Mouse (Mus musculus): ENCODE measurements around the gene Mansc1. TPM values are rescaled to one million over a fixed set of nuclear protein-coding genes. Genes with fewer than 3 reads are reported as not detected.

Mansc1 gene
- total RNA-seq, 2 experiments from 2014 or later: 0.20 to 0.28 TPM

DNA sequence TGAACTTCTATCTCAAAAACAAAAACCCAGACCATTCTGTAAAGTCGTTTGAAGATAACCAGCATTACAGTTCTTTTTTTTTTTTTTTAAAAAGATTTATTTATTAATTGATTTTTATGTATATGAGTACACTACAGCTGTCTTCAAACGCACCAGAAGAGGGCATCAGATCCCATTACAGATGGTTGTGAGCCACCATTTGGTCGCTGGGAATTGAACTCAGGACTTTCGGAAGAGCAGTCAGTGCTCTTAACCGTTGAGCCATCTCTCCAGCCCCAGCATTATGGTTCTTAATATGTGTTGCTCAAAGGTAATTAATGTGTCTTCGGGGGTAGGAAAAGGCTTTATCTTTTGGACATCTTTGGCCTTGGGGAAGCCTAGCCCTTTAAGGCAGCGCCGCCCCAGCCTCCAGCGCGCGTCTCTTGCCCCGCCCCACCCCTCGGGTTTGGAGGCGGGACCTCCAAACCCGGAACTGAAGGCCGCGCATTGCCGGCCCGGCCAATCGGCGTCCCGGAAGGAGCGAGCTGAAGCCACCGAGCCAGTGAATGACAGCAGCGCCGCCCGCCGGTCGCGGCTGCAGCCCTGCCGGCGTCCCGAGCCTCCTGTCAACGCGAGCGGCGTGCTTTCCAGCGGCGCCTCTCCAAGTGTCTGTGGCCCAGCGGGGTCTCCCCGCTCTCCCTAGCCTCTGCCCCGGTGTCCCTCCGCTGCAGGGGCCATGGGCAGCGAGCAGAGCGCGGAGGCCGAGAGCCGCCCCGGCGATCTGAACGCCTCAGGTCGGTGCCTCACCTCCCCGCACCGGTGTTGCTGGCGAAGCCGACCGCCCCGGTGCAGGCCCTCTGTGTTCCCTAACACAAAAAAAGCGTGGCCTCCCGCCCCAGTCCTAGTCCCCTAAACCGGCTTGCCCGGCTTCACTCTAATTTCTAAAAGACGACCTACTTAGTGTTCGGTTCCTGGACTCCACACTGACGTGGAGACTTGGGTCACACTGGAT lies 8.5 kb upstream of the Mansc1 start:
- ATAC-seq (replicated peaks; ENCODE audit: low FRiP score, low TSS enrichment, poor library complexity, severe bottlenecking): peak; percentile 96

- ATAC-seq (replicated peaks; ENCODE audit: low FRiP score, low TSS enrichment, poor library complexity, severe bottlenecking): no peak
Observed at GRCm38 (mm10) chr6:134639900-134640299, 7.6 kb upstream of the Mansc1 start.

DNA sequence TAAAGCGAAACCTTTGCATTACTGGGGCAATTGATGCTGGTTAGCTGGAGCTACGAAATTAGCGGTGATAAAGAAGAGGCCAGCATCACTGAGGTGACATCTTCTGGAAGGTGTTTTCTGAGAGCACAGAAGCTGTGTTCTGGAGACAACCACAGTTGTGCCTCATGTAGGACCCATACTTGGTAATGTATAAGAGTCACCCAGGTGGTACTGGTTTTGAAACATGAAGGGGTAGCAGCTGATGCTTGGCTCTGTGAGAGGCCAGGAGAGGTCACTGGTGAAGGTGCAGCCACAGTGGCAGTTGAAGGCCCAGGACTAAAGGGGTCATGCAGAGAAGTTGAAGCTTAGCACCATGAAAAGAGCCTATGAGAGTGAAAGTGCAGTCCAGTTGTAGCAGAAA lies 6.9 kb upstream of the Mansc1 start, which contains the start of gene Borcs5:
Gene Borcs5, plus strand, starts transcription at position 301 of the 400 bp plus-strand sequence.
- no peak for ATAC-seq (replicated peaks; ENCODE audit: low FRiP score, low TSS enrichment, poor library complexity, severe bottlenecking)

GRCm38 (mm10) chr6:134636476-134636875 lies 4.2 kb upstream of the Mansc1 start:
- ATAC-seq (replicated peaks; ENCODE audit: low FRiP score, low TSS enrichment, poor library complexity, severe bottlenecking): no peak

DNA sequence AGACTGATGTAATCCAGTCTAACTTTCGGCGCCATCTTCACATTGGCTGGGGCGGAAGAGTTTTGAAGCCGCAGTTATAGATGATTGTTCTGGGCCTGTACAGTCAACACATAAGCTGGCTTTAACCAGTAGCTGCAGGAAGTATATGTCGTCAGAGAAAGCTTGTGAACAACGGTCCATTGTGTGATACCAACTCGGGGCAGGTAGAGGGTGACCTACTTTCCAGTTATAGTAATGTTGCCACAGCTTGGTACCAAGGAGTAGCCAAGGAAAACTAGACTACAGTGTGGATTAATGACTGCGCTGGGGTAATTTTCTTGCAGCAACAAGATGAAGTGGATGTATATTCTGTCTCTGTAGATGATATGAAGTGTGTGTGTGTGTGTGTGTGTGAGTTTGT lies 1.3 kb upstream of the Mansc1 start:
- ATAC-seq (replicated peaks; ENCODE audit: low FRiP score, low TSS enrichment, poor library complexity, severe bottlenecking): no peak

DNA sequence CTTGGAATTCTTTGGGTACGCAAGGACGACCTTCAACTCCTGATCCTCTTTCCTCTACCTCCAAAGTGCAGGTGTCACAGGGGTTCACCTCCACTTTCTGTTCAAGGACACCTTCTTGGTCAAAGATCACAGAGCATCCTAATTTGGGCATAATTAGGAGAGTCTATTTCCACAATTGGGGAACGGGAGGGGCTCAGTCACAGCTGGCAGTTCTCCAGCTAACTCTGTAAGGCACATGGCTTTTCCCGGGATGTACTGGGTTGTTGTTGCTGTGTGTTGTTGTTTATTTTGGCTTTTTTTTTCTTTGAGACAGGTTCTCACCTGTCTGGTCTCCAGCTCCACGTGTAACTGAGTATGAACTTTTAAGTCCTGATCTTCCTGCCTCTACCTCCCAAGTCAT lies 468 bp upstream of the Mansc1 start:
- ATAC-seq (replicated peaks; ENCODE audit: low FRiP score, low TSS enrichment, poor library complexity, severe bottlenecking): no peak

GRCm38 (mm10) chr6:134630447-134630846 lies 1.8 kb downstream of the Mansc1 start:
- 0 out of 2 replicates have a peak, but pooled peaks have one; percentile 12 for ATAC-seq (replicated peaks; ENCODE audit: low FRiP score, low TSS enrichment, poor library complexity, severe bottlenecking)

GRCm38 (mm10) chr6:134626564-134626963 lies 5.7 kb downstream of the Mansc1 start:
- ATAC-seq (replicated peaks; ENCODE audit: low FRiP score, low TSS enrichment, poor library complexity, severe bottlenecking): no peak

GRCm38 (mm10) chr6:134625431-134625830 lies 6.9 kb downstream of the Mansc1 start:
- ATAC-seq (replicated peaks; ENCODE audit: low FRiP score, low TSS enrichment, poor library complexity, severe bottlenecking): no peak

DNA sequence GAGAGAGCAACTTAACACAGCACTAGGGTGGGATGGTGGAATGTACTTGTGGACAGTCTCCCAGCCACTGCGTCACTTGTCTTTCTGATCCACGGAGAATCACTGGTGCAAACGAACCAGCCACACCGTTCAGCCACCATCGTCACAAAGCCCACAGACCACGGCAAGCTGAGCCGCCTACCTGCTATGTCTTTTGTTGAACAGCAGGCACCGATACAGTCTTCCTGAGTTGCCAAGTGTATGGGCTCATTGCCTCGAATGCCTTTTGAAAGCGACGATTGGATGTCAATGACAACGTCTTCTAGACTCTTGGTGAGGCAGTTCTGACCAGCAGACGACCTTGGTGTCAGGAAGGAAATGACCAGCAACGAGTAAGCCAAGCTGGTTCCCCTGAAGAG lies 10.7 kb downstream of the Mansc1 start:
- no peak for ATAC-seq (replicated peaks; ENCODE audit: low FRiP score, low TSS enrichment, poor library complexity, severe bottlenecking)

- peak; percentile 79 for ATAC-seq (replicated peaks; ENCODE audit: low FRiP score, low TSS enrichment, poor library complexity, severe bottlenecking)
Observed at GRCm38 (mm10) chr6:134620846-134621551, 11.3 kb downstream of the Mansc1 start.

GRCm38 (mm10) chr6:134620129-134620528 lies 12.2 kb downstream of the Mansc1 start:
- no peak for ATAC-seq (replicated peaks; ENCODE audit: low FRiP score, low TSS enrichment, poor library complexity, severe bottlenecking)

GRCm38 (mm10) chr6:134617589-134617988 lies 14.7 kb downstream of the Mansc1 start:
- ATAC-seq (replicated peaks; ENCODE audit: low FRiP score, low TSS enrichment, poor library complexity, severe bottlenecking): no peak

DNA sequence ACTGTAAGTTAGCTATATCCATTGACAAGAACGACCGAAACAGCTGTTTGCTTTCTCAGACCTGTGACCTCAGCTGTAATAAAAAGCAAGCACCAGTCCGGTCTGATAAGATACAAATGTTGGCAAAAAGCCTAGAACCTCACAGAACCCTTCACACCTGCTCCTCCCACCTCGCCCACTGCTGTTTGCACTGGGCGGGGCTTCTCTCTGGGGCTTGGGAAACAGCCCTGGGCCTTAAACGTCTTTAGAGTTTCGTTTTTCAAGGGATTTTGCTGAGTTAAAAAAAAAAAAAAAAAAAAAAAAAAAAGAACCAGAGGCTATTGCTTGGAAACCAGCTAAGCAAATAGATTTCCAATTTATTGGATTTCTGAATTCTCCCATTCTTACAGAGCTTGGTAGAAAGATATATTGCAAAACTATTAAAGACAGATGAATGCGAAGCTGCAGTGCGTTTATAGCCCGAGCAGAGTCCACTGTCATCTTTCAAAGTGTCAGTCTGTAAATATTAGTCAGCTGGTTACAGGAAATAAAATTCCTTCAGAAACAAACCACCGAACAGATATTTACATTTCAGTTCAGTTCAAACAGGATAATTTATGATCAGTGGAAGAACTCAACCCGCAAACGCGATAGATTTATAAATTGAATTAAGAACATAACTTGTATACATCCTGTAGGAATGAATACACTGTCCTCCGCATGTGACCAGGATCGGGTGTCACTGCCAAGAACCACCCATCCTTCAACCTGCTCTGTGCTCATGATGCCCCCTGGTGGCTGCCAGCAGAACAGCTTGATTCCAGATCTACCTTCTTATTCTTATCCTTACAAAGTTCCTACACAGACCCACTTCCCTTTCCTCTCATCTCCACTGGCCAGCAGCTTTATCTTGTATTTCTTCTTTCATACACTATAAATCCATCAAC lies 17.3 kb downstream of the Mansc1 start:
- ATAC-seq (replicated peaks; ENCODE audit: low FRiP score, low TSS enrichment, poor library complexity, severe bottlenecking): peak; percentile 93

- ATAC-seq (replicated peaks; ENCODE audit: low FRiP score, low TSS enrichment, poor library complexity, severe bottlenecking): peak; percentile 38
Observed at GRCm38 (mm10) chr6:134614322-134614721, 18.0 kb downstream of the Mansc1 start.

GRCm38 (mm10) chr6:134611896-134612295 lies 20.4 kb downstream of the Mansc1 start:
- no peak for ATAC-seq (replicated peaks; ENCODE audit: low FRiP score, low TSS enrichment, poor library complexity, severe bottlenecking)

DNA sequence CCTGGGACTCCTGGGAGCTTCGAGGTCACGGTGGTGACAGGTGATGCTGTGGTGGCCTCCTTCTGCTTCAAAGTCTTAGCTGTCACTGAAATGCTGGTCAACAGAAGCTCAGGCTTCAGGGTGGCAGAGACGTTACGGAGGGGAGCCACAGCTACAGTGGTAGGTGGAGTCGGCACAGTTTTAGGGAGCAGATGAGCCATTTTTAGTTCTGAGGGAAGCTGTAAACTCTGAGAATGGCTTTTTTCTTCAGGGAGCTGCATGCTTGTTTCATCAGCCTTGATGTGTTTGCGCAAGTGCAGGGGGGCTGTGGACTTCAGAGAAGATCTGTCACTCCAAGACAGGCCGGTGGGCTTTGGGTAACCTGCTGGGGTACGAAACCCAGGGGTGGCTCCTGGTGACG lies 21.9 kb downstream of the Mansc1 start:
- ATAC-seq (replicated peaks; ENCODE audit: low FRiP score, low TSS enrichment, poor library complexity, severe bottlenecking): no peak

DNA sequence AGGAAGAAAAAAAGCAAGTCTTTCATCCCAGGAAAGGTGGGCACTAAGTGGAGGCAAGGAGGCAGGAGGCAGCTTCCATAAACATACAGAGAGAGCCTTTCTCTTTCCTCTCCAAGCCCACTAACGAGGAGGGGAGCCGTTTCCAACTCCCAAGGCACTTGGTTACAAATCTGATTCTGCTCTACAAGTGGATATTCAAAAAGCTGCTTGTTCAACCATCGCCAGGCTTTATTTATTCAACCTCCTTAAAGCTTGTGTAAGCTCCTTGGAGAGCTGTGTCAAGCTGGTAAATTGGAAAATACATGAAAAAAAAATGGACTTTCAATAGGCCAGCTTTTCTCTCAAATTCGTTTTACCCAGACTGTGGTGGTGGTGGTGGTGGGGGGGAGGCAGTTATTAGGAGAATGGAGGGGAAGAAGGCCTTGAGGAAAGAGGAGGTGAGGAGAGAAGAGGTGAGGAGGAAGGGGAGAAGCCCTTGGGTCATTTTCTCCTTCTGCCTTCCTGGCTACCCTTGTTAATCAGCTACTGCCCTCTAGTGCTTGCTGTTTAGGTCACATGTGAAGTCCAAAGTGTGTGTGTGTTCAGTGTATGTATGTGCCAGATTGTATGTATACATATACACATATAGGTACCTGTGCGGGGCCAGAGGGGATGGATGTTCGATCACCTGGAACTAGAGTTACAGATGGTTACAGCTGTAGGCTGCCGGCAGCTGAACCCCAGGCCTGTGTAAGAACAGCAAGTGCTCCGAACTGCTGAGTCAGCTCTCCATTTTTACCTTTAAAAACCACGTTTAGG lies 25.1 kb downstream of the Mansc1 start:
- ATAC-seq (replicated peaks; ENCODE audit: low FRiP score, low TSS enrichment, poor library complexity, severe bottlenecking): peak; percentile 68

DNA sequence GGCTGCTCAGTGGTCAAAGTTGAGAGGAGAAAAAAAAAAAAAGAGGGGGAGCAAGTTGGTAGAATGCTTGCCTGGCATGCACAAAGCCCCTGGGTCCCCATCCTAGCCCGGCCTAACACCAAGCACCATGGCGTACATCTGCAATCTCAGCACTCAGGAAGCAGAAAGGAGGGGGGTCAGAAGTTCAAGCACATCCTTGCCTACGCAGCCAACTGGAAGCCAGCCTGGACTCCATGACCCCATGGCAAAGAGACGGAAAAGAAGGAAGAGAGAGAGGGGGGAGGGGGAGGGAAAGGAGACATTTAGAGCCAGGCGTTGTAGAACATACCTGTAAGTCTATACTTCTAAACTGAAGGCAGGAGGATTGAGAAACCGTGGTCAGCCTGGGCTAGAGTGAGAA lies 25.7 kb downstream of the Mansc1 start:
- ATAC-seq (replicated peaks; ENCODE audit: low FRiP score, low TSS enrichment, poor library complexity, severe bottlenecking): no peak

Measured in megakaryocyte-erythroid progenitor cell, adult 5-6 weeks (primary cell).